Mouse (Mus musculus) midbrain, embryonic 14.5 days (tissue): ENCODE data around the gene Supt6. TPM values are rescaled to one million over a fixed set of nuclear protein-coding genes. Genes with fewer than 3 reads are reported as not detected.

Experiments
- ATAC-seq: fragments of 200-750 bp; cut with Nextera tagmentation; 2 replicates; pipeline ENCODE4 v1.8.0; 2017; ENCODE audit warnings: moderate number of reproducible peaks, moderate library complexity; ENCODE audit not compliant: low FRiP score, low TSS enrichment
- DNase-seq: peaks from one replicate; pipeline ENCODE4 v3.0.0-alpha.2; 2015
- H3K27ac ChIP-seq: fragments of 300-500 bp; sonication (generic); replicated peaks from 2 replicates; pipeline ENCODE4 v1.5.1; 2014; ENCODE audit warnings: mild to moderate bottlenecking, low read depth, low read length, moderate library complexity
- H3K27me3 ChIP-seq: fragments of 300-500 bp; sonication (generic); 2 replicates; pipeline ENCODE4 v1.6.1; 2014; ENCODE audit warnings: low read length, control low read depth, mixed read lengths; ENCODE audit not compliant: control insufficient read depth, insufficient read depth
- H3K36me3 ChIP-seq: fragments of 300-500 bp; sonication (generic); 2 replicates; pipeline ENCODE4 v1.6.1; 2014; ENCODE audit warnings: low read length, control low read depth; ENCODE audit not compliant: control insufficient read depth, insufficient read depth
- H3K4me1 ChIP-seq: fragments of 300-500 bp; sonication (generic); 2 replicates; pipeline ENCODE4 v1.6.1; 2014; ENCODE audit warnings: mild to moderate bottlenecking, antibody characterized with exemption, low read length, control low read depth; ENCODE audit not compliant: control insufficient read depth, insufficient read depth
- H3K4me2 ChIP-seq: fragments of 300-500 bp; sonication (generic); 2 replicates; pipeline ENCODE4 v1.6.1; 2014; ENCODE audit warnings: mild to moderate bottlenecking, low read length, moderate library complexity
- H3K4me3 ChIP-seq: fragments of 300-500 bp; sonication (generic); replicated peaks from 2 replicates; pipeline ENCODE4 v1.5.1; 2014; ENCODE audit warnings: low read depth, low read length
- H3K9ac ChIP-seq: fragments of 300-500 bp; sonication (generic); replicated peaks from 2 replicates; pipeline ENCODE4 v1.6.1; 2014; ENCODE audit warnings: mild to moderate bottlenecking, low read length, moderate library complexity
- H3K9me3 ChIP-seq: fragments of 300-500 bp; sonication (generic); 2 replicates; pipeline ENCODE4 v1.6.1; 2016; ENCODE audit warnings: low read length, control low read depth, mixed read lengths; ENCODE audit not compliant: control insufficient read depth
- WGBS: fragments of 180-500 bp; shearing (Covaris S2); extraction: QIAGEN DNeasy Blood & Tissue Kit; methylation state at CpG from one replicate; pipeline ENCODE4 v1.1.7; 2014; 5-methylcytosine and 5-hydroxymethylcytosine counted together
- polyA plus RNA-seq: library from polyadenylated mRNA; unstranded; fragments of >200 nt; fragmentation: Nextera tagmentation; extraction: Ambion mirVana; gene quantifications from 2 replicates; pipeline ENCODE4 v1.2.1, GENCODE M21; 2014

Supt6 gene
- polyA plus RNA-seq, 1 experiment from 2014 or later, result 29.5 TPM

DNA sequence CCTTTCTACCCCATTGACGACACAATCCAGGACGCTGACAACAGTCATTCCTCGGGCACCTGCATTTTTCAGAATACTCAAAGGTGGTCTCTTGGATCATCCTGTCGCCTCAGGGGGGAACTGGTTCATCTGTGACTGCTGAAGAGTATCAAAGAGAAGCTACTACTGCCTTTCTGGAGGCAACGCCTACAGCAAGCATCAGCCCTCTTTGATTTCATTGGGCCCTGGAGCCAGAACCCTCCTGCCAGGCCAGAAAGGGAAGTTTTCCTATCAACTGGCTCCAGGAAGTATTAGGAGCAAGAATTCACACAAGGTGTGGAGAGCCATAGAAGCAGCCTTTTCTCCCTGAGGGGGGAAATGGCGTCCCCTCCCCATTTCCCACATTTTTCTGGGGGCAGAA, 79.1 kb downstream of the Supt6 start:
- no peak overlapping the region for H3K27ac ChIP-seq
- no peak for ATAC-seq
- 70% methylated on average over 6 of the region's 6 CpGs for WGBS
- no peak for DNase-seq
- H3K4me1 ChIP-seq, result peaks cover 26% of the 10 kb centered on the region
- H3K36me3 ChIP-seq, result peaks cover 7% of the 10 kb centered on the region
- H3K4me3 ChIP-seq, result no peak overlapping the region
- no peak overlapping the region for H3K9ac ChIP-seq
- no peaks in the 10 kb centered on the region for H3K9me3 ChIP-seq
- no peak overlapping the region for H3K4me2 ChIP-seq
- H3K27me3 ChIP-seq, result no peaks in the 10 kb centered on the region

DNA sequence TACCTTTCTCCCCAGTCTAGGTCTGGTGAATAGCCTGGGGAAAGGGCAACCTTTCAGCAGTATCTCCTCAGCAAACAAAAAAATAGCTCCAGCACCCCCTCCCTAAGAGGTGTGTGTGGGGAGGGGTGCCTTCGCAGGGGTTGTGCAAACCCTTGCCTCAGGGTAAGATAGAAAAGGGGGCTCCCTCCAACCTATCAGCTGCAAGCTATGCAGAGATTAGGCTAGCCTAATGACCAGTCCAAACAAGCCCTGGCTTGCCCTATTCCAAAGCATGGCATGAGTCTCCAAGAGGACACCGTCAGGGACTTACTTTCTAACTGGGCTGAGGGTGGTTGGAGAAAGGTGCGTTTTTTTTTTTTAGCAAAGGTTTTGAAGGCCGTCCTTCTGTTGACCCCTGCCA, 79.6 kb downstream of the Supt6 start:
- no peak for DNase-seq
- Histone ChIP-seq H3K4me1 (peaks cover 26% of the 10 kb centered on the region), H3K36me3 (peaks cover 12% of the 10 kb centered on the region), H3K9me3 (no peaks in the 10 kb centered on the region), H3K4me2 (peak overlapping the region; percentile 86), H3K27ac (no peak overlapping the region; the same call in 1 of the 2 replicates), H3K27me3 (no peaks in the 10 kb centered on the region), H3K4me3 (peak overlapping the region; percentile 100), H3K9ac (peak overlapping the region; percentile 100; the same call in 1 of the 2 replicates)
- WGBS, result 56% methylated on average over 4 of the region's 4 CpGs
- ATAC-seq, result no peak

- H3K4me3 ChIP-seq, result peak overlapping the region; percentile 100
- peak overlapping the region; percentile 97 for H3K27ac ChIP-seq
- H3K9ac ChIP-seq, result peak overlapping the region; percentile 100; the same call in 1 of the 2 replicates
- H3K27me3 ChIP-seq, result no peaks in the 10 kb centered on the region
- no peaks in the 10 kb centered on the region for H3K9me3 ChIP-seq
- WGBS, result 3% methylated on average over 16 of the region's 16 CpGs
- ATAC-seq (0 out of 2 replicates have a peak, but pooled peaks have one; percentile 1), DNase-seq (no peak)
- peaks cover 16% of the 10 kb centered on the region for H3K36me3 ChIP-seq
- peaks cover 26% of the 10 kb centered on the region for H3K4me1 ChIP-seq
- H3K4me2 ChIP-seq, result peak overlapping the region; percentile 86
These were observed 80.1 kb downstream of the Supt6 start for GRCm38 (mm10) chr11:78165761-78166109.

DNA sequence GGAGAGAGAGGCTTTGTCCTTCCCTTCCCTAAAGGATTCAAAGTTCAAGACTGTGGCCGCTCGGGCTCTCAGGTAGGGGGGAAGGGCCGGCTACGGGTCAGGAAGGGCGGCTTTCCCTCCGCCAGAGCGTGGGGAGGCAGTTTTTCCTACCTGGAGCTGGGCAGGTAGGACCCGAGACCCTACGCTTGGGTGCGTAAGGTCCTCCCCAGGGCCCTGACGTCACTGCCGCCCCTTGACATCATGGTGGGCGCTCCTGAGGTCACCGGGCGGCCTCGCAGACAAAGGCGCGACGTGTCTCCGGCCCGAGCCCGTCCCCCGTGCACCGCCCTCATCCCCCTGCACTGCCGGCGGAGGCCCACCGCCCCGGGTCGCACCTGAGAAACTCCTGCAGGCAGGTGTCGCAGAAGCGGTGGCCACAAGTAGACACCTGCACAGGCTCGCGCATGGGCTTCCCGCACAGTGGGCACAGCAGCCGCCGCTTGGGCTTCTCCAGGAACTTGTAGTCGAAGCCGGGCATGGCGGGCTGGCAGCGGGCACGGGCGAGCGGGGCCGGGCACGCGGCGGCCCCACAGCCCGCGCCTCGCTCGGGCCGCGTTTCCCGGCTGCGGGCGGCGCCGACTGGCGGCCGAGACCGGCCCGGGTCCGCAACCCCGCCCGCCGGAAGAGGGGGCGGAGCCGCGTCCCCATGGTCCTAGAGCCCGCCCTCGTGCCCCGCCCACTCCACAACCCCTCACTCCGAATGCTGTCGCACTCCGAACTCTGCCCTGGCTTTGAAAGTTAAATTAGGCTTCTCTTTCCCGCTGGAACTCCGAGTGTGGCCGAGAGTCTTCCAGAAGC, 80.6 kb downstream of the Supt6 start, which contains the start of gene Traf4:
TSS of gene Traf4 (minus strand) at position 666 of the 837 bp plus-strand sequence.
- H3K36me3 ChIP-seq, result peaks cover 22% of the 10 kb centered on the region
- WGBS, result under 1% methylated on average over 77 of the region's 78 CpGs
- no peaks in the 10 kb centered on the region for H3K27me3 ChIP-seq

GRCm38 (mm10) chr11:78164604-78164923, 81.2 kb downstream of the Supt6 start:
- H3K27me3 ChIP-seq, result no peaks in the 10 kb centered on the region
- peak overlapping the region; percentile 100 for H3K9ac ChIP-seq
- H3K4me2 ChIP-seq, result peak overlapping the region; percentile 86
- peaks cover 26% of the 10 kb centered on the region for H3K4me1 ChIP-seq
- peaks cover 28% of the 10 kb centered on the region for H3K36me3 ChIP-seq
- H3K27ac ChIP-seq, result peak overlapping the region; percentile 97
- ATAC-seq, result peak; percentile 4; the same call in 1 of the 2 replicates
- peak overlapping the region; percentile 100 for H3K4me3 ChIP-seq
- under 1% methylated on average over 14 of the region's 14 CpGs for WGBS
- H3K9me3 ChIP-seq, result no peaks in the 10 kb centered on the region
- DNase-seq, result peak; percentile 55

More for the DNA sequence above, 80.6 kb downstream of the Supt6 start, which contains the start of gene Traf4:
- H3K4me3 ChIP-seq, result peak within 1 kb of the TSS; percentile 100
- H3K4me1 ChIP-seq, result peaks cover 26% of the 10 kb centered on the region
- DNase-seq, result peak; percentile 96
- no peaks in the 10 kb centered on the region for H3K9me3 ChIP-seq
- peak; percentile 85 for ATAC-seq
- peak within 1 kb of the TSS; percentile 100 for H3K9ac ChIP-seq
- peak within 1 kb of the TSS; percentile 86 for H3K4me2 ChIP-seq
- H3K27ac ChIP-seq, result peak within 1 kb of the TSS; percentile 97

DNA sequence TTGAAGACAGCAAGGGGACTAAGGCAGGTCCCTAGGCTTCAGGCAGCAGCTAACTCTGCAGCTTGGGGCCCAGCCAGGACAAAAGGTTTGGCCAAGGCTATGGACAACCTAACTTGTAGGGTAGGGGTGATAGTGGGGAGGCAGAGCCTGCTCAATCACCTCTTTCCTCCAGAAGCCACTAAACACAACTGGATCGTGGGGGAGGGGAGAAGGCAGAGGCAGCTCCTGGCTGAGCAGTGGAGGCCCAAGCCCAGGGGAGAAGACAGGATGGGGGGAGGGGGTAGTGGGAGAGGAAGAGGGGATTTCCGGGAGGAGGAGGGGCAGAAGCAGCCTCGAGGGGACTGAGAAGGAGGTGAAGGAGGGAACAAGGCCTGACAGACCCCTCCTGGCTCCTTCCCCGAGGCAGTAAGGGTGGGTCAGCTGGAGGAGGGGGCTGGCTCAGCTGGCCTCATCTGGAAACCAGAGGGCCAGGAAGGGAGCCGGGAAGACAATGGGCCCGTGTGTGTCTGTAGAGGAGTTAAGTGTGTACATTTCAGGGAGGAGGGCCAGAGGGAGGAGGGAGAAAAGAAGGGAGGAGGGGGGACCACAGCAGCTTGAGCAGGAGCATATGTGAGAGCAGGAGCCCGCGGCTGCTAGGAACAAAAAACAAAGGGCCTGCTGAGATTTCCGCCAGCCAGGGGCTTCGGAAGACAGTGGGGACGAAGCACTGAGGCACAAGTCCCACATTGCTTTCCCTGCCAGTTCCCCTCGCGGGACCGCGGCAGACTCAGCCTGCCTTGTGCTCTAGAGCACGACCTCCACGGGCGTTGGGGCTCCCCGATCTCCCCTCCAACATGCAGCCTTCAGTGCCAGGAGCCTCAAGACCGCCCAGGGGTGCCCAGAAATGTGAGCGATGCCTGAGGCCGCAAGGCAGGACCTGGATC, 81.8 kb downstream of the Supt6 start:
- WGBS, result 0% methylated on average over 22 of the region's 22 CpGs
- peaks cover 34% of the 10 kb centered on the region for H3K36me3 ChIP-seq
- DNase-seq (peak; percentile 87), ATAC-seq (peak; percentile 64)
- no peaks in the 10 kb centered on the region for H3K9me3 ChIP-seq
- H3K4me2 ChIP-seq, result peak overlapping the region; percentile 86
- peak overlapping the region; percentile 100 for H3K9ac ChIP-seq
- peak overlapping the region; percentile 100 for H3K4me3 ChIP-seq
- H3K27me3 ChIP-seq, result no peaks in the 10 kb centered on the region
- peak overlapping the region; percentile 97 for H3K27ac ChIP-seq
- H3K4me1 ChIP-seq, result peaks cover 26% of the 10 kb centered on the region

DNA sequence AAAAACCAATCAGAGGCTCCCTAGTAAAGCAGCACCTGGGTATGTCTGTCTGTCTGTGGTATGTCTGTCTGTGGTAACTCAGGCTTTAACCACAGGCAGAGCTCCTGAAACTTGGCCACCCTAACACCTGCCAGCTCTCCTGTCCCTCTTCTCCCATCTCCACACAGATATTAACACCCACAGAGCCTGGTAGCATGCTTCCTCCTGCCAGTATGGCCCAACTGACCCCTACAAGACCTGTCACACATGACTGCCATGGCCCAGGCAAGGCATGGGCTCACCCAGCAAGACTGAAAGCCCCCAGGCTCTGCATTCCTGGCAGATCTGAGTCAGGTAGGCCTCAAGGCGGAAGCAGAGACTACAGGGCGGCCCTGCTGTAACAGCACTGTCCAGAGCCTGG, 82.7 kb downstream of the Supt6 start:
- Histone ChIP-seq H3K27me3 (no peaks in the 10 kb centered on the region), H3K4me3 (peak overlapping the region; percentile 100), H3K9ac (peak overlapping the region; percentile 100), H3K36me3 (peaks cover 43% of the 10 kb centered on the region), H3K9me3 (no peaks in the 10 kb centered on the region), H3K4me1 (peaks cover 26% of the 10 kb centered on the region), H3K4me2 (peak overlapping the region; percentile 86), H3K27ac (peak overlapping the region; percentile 97)
- 93% methylated on average over 2 of the region's 2 CpGs for WGBS
- no peak for ATAC-seq
- no peak for DNase-seq

DNA sequence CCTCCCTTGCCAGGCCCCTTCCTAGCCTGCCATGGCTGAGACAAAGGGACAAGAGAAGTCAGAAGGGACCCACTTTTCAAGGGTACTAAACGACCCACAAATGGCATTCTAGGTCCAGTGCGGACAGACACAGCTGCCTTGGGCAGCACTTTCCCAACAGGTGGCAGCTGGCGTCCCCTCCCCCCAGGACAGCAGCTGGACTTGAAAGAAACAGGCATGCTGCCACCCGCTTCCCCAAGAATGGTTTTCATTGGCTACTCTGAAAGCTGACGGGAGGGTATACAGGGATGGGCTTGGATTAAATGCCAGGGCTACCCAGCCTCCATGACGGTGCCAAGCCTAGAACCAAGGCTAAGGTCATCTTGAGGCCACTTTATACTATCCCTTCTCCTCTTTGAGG, 83.3 kb downstream of the Supt6 start:
- DNase-seq (no peak), ATAC-seq (no peak)
- H3K9ac ChIP-seq, result peak overlapping the region; percentile 100
- H3K27ac ChIP-seq, result peak overlapping the region; percentile 97
- H3K4me2 ChIP-seq, result peak overlapping the region; percentile 86
- no peaks in the 10 kb centered on the region for H3K9me3 ChIP-seq
- peaks cover 48% of the 10 kb centered on the region for H3K36me3 ChIP-seq
- peak overlapping the region; percentile 100 for H3K4me3 ChIP-seq
- no peaks in the 10 kb centered on the region for H3K27me3 ChIP-seq
- WGBS, result 33% methylated on average over 6 of the region's 6 CpGs
- peaks cover 26% of the 10 kb centered on the region for H3K4me1 ChIP-seq
